Mouse (Mus musculus) cerebellum, postnatal 14 days (tissue): ENCODE measurements at regions not wholly inside any gene's neighbourhood (a gene's known extent, or its start where the extent isn't known, plus 50 kb on each side); places are given as distances from the start of the nearest gene placed in this dataset.
A peak's percentile ranks its signal among the peaks of the same experiment; 100 is the strongest.

ENCODE experiments used
- DNase-seq, 2 experiments: peaks; one replicate each; pipeline ENCODE4 v3.0.0; 2021; ENCODE audit warnings: mixed read lengths in 2 of 2

GRCm38 (mm10) chr4:47534959-47535358, 60.5 kb downstream of the Sec61b start:
- DNase-seq: no peak

GRCm38 (mm10) chr4:47567694-47568093, 93.2 kb downstream of the Sec61b start:
- no peak for DNase-seq

GRCm38 (mm10) chr4:47570846-47571245, 96.4 kb downstream of the Sec61b start:
- no peak for DNase-seq

- no peak for DNase-seq
These were observed 101.6 kb downstream of the Sec61b start for GRCm38 (mm10) chr4:47576011-47576410.

DNA sequence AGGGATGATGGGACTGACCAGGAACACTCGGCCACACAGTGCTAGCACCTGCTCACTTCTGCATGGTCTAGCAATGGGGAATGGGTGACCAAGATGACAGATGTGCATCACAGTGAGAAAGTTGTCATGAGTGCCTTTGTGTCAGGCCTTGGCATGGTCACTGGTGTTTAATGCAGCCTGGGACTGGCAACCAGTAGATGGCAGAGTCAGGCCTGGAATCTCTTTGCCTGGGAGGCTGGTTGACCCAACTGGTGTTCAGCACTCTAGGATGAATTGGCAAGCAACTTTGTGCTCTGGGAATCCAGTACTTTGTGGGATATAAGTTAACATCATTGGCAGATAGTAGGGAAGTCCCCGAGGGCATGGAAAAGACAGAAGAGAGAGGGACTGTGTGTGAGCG, 103.0 kb downstream of the Sec61b start:
- DNase-seq: peak; percentile 75 to 80

GRCm38 (mm10) chr4:47578637-47579036, 104.2 kb downstream of the Sec61b start:
- DNase-seq: no peak

DNA sequence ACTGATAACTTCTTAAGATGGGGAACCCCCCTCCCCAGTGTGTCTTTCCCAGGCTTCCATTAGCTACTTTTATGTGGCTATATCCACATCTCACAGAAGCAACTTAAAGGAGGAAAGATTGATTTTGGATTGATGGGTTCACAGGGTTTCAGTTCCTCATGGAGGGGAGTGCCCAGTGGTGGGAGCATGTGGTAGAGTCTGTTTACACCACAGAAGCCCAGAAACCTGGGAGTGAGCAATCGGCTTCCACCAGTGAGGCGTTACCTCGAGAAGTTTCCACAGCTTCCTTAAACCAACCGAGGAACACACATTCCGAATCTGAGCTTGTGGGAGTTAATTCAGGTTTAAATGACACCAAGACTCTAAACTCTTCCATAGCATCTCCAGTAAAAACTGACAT, 106.1 kb downstream of the Sec61b start:
- DNase-seq: no peak

DNA sequence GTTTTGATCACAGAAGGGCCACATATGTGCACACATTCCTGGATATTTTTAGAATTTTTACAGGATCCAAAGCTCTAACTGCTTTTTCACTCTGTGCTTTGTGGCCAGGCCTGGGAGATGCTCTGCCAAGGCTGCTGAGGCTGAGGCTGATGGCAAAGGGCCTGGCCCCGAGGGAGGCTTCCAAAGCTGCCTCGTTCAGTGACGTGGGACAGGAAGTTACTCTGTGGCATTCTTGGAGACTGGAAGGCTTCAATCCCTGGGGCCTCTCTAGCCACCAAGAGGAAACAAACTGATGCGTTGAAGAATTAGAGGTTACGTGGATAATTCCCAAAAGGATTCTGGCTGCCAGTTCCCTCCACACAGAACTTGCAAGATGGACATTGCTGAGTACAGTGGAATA, 112.8 kb downstream of the Sec61b start:
- peak; percentile 55 to 58 for DNase-seq

- peak; percentile 53 to 60 for DNase-seq
These were observed 118.0 kb downstream of the Sec61b start for GRCm38 (mm10) chr4:47592271-47592986.

GRCm38 (mm10) chr4:47593155-47593554, 118.7 kb downstream of the Sec61b start:
- no peak for DNase-seq

DNA sequence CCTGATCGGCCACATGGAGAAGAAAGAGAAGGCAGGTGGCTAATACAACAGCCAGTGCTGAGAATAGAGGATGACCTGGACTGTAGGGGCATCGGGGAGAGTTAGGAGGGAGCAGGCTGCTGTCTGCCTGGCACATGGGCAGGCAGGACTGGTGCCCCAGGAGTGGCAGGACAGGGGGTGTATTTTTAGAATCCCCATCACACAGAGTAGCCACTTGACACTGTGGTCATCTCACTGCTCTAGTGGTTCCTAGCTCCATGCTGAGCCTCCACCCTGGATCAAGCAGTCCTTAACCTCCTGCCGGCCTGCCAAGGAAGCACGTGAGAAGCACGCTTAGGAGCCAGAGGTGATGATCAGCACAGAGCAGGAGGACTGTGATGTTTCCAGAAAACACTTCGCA, 119.7 kb downstream of the Sec61b start:
- no peak for DNase-seq

- peak; percentile 79 to 82 for DNase-seq
These were observed 121.4 kb downstream of the Sec61b start for GRCm38 (mm10) chr4:47595841-47596240.

DNA sequence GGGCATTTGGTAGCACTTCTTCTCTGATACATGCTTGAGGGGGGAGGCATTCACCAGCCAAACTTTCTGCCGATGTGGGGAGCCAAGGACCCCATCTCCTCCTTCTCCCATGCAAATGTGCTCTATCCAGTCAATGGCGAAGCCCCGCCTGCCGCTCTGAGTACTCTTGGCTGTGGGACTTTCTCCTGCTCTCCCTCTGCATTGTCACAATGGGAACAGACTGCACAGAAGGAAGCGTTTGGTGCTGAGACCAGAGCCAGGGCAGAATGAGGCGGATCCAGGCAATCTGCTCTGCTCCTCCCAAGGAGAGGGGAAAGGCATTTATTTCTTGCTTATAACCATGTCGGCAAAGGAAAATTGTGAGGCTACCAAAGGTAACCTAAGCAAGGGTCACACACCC, 123.1 kb downstream of the Sec61b start:
- DNase-seq: peak; percentile 75 to 81

DNA sequence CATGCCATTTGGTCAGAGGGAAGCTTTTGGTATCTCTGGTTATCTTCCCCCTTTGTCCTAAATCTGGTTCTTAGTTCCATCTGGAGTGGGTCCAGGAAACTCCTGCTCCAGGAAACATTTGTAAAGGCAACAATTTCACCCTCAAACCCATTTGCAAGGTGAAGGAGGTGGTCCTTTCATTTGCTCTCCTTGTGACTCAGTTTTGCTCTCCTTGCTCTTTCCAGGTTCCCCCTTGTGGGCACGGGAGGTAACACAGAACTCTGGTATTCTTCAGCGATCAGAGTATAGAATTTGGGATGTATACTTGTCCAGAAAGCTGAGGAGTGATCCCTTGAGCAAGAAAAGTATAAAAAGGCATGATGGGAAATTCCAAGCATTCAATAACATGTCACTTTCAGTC, 123.8 kb downstream of the Sec61b start:
- DNase-seq: peak; percentile 70 to 76

DNA sequence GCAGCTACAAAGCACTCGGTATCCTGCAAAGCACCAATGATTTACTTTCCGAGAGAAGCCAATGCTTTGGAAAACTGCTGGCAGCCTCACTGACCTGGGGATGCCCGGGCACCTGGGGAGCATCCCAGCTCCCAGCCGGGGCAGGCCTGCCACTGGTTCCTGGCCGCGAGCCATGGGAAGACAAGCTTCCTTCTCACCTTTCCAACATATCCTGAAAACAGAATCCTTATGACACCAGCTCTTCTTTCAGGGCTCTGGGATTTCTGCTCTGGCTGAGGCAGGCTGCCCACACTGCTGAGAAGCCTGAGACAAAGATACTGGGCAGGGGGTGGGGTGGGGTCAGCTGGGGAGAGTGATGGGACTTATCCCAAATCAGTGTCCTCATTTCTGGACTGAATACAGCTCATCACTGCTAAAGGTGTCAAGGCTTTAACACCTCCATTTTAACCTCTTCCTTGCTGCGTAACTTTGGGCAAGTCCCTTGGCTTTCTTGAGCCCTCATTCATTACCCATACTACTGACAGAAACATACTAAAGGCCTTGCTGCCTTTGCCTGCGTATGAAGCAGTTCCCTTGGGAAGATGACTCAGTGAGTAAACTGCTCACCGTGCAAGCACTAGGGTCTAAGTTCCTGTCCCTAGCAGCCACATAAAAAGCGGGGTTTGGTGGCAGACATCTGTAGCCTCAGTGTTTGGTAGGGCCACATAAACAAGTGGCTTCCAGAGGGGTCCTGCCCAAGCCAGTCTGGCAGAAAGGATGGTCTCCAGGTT, 127.0 kb downstream of the Sec61b start:
- peak in 1 of 2 experiments; percentile 33 for DNase-seq

GRCm38 (mm10) chr4:47603378-47603777, 128.9 kb downstream of the Sec61b start:
- no peak for DNase-seq

- DNase-seq: peak; percentile 34 to 50
These were observed 129.5 kb downstream of the Sec61b start for GRCm38 (mm10) chr4:47603847-47604397.

- DNase-seq: peak; percentile 67 to 69
These were observed 131.2 kb downstream of the Sec61b start for GRCm38 (mm10) chr4:47605676-47606075.

DNA sequence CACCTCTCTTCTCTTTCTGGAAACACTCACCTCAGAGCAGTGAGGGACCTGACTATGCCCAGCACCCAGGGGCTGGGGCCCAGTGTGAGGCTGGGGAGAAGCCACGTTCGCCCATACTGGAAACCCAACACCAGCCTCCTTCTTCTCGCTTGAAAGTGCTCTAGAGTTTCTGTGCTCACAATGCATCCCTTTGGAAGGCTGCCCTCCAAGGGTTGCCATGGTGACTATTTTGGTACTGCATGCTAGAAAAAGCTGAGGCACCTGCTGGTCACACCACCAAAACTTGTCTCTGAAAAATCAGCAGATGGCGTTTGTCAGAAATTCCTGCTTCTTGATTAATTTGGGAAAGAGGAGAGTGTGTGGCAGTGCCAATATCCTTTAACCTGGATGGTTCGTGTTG, 134.2 kb downstream of the Sec61b start:
- peak; percentile 92 for DNase-seq

DNA sequence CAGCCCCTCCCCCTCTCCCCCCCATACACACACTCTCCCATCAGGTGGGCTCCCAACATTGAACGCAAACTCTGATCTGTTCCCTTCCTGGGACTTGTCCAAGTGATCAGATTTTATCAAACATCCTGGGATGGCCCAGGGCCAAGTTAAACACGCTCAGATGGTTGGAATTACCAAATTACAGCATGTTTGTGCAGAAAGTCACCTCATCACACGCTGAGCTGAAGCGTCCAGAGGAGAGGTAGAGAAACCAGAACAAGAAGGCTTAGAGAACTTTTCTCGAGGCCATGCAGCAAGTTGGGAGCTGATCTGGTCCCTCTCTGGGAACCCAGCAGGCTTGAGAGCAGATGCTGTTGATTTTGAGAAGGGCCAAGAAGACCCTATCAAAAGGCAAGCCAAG, 136.5 kb downstream of the Sec61b start:
- DNase-seq: no peak

DNA sequence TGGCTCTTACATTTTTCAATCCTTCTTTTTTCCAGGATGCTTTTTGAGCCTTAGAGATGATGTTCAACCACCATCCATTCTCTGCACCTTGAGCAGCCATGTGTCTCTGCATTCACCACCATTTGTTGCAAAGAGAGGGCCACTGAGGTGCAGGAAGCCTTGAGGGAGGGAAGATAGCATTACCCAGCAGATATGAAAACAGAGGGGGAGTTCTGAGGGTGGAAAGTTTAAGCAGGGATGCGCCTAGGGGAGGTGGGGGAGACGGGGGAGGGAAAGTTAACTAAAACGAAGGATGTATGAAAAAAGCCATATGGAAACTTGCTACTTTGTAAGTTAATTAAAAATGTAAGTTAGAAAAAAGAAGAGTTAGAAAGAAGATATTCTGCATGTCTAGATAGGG, 142.1 kb downstream of the Sec61b start:
- no peak for DNase-seq

DNA sequence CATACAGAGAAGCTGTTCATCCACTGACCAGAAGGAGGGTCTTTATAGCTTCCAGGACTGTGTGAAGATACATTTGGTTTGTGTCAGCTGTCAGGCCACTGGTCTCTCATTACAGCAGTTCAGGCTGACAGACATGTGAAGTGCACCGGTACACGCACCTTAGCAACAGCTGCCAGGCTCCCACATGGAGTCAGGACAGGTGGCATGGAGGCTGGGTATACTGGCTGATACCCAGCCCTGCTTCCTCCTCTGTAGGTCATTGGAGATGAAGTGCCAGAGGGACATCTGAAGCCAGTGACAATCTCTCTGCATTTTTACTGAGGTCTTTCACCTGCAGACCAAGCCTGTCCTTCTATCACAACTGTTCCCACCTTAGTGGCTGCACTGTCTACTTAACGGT, 146.2 kb downstream of the Sec61b start:
- DNase-seq: no peak

DNA sequence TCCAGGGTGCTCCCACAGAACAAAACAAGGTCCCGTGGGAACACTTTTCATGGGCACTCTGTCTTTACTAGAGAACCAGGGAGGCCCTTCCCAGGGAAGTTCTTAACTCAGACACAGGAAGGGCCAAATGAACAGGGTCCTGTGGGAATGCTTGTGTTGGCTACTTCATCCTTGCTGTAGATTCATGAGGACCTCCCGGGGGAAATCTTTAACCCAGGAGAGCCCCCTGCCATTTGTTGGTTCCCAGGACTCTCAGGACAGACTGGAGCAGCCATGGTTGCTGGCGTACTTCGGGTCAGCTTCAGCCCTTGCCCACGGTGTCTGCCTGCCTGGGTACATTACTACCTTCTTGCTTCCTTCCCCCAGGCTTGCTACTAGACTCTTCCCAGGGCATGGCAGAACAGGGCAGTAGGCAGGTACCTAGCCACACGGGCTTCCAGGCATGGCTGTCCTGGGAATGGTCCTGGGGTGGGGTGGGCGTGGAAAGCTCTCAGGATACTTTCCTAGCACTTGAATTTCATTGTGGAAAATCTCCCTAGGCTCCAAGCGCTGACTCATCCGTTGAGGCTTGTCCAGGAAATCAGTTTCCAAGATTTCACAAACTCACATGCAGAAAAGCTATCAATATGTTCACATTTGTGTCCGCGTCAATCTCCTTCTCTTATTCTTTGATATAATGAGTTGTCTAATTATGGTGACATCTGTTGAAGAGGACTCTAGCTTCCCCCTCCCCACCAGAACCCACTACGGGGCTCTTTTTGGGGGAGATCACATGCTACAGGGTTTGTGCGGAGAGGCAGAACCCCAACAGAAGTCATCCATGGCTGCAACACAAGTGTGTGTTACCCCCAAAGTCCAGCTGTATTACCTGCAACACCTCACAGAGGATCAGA, 148.6 kb downstream of the Sec61b start:
- DNase-seq: no peak
